21 mouse cellular contexts compared by ENCODE assay signal in genomic region chr19:45628649-45629048, GRCm38 (mm10).
"Had no signal": no experiment of that assay in that cellular context is flagged by ENCODE, and none has a peak within 500 bp of the region (broad histone marks: within the 10 kb centered on the region; RNA-seq: fewer than 3 reads in every experiment).

No protein-coding gene starts in this region.

- H3K27ac ChIP-seq: left cerebral cortex, adult 2 months; limb, embryonic 12.5 days; limb, embryonic 15.5 days; liver, embryonic 14.5 days; macrophage; midbrain, embryonic 10.5 days; midbrain, embryonic 13.5 days; stomach, embryonic 15.5 days had no signal

- H3K9me3 ChIP-seq: limb, embryonic 12.5 days; limb, embryonic 15.5 days; midbrain, embryonic 10.5 days; midbrain, embryonic 13.5 days; stomach, embryonic 15.5 days had no signal

- ATAC-seq: inflammation-experienced regulatory T-cells, adult 6 months; intestine, embryonic 16.5 days; liver, postnatal 0 days; lung, postnatal 0 days; midbrain, embryonic 13.5 days; midbrain, embryonic 16.5 days had no signal

- DNase-seq: kidney, adult 8-10 months; layer of hippocampus, postnatal 36 days; liver, postnatal 0 days; lung, embryonic 14.5 days; retina, postnatal 1 day; right cerebral cortex, postnatal 25 days; spleen, adult 18-20 months had no signal

- H3K4me2 ChIP-seq: limb, embryonic 12.5 days; limb, embryonic 15.5 days; liver, embryonic 11.5 days; lung, embryonic 14.5 days; midbrain, embryonic 13.5 days; stomach, embryonic 15.5 days had no signal

- H3K9ac ChIP-seq: limb, embryonic 12.5 days; limb, embryonic 15.5 days; liver, embryonic 14.5 days; liver, postnatal 0 days; lung, embryonic 14.5 days; midbrain, embryonic 13.5 days; stomach, embryonic 15.5 days had no signal

- H3K4me1 ChIP-seq: limb, embryonic 15.5 days; midbrain, embryonic 13.5 days; stomach, embryonic 15.5 days had no signal

- H3K27me3 ChIP-seq: limb, embryonic 12.5 days; limb, embryonic 15.5 days; stomach, embryonic 15.5 days had no signal

- H3K4me3 ChIP-seq: left cerebral cortex, adult 2 months; limb, embryonic 12.5 days; limb, embryonic 15.5 days; midbrain, embryonic 10.5 days; midbrain, embryonic 13.5 days; myocyte; stomach, embryonic 15.5 days had no signal
